Mouse (Mus musculus): Measurements from ENCODE around the gene Znrd1.

DNA sequence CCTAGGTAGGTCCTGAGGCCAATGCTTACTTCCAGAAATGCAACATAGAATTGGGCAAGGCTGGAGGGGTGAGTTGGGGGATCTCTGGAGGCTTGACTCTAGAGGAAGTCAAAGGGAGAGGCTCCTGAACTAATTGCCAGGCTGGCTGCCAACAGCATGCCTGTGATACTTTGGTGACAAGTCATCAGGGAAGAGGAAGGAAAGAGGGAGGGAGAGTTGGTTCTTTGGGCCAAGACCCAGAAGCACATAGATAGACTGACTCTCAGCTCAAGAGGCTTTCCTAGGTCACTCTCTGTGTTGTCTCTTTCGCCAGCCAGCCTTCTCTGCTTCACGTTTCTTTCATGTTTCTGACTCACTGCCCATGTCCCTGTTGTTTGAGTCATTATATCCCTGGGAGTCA is 26.6 kb downstream of the Znrd1 start:
- TF ChIP-seq CTCF (IDR thresholded peaks at IDR 0.05; ENCODE audit: insufficient read depth, low read length) (no peak), POLR2A (IDR thresholded peaks at IDR 0.05; ENCODE audit: borderline replicate concordance, extremely low read depth, low read depth, low read length) (no peak)
